Mouse (Mus musculus) MEL-GATA-1-ER (cell line): ENCODE measurements around the gene Arid3a.
"Not testable (repeated sequence)": the region's sequence is repeated elsewhere in the genome, so short reads cannot be mapped to it uniquely, and the experiment has no call there.

ENCODE experiments used
- DNase-seq: peaks from one replicate; pipeline ENCODE4 v3.0.0-alpha.2; 2012; ENCODE audit warnings: low read depth; ENCODE audit errors: extremely low read depth

Arid3a gene

GRCm38 (mm10) chr10:79926491-79927323, at the start of gene Arid3a:
TSS of gene Arid3a (plus strand) at chr10:79927043.
- peak; percentile 79 for DNase-seq

GRCm38 (mm10) chr10:79877174-79877573, 49.7 kb upstream of the Arid3a start:
- peak; percentile 79 for DNase-seq

GRCm38 (mm10) chr10:79877757-79878156, 49.1 kb upstream of the Arid3a start:
- DNase-seq, result no peak

GRCm38 (mm10) chr10:79879527-79879926, 47.3 kb upstream of the Arid3a start:
- DNase-seq, result no peak

GRCm38 (mm10) chr10:79880721-79881120, 46.1 kb upstream of the Arid3a start:
- no peak for DNase-seq

GRCm38 (mm10) chr10:79881981-79882380, 44.9 kb upstream of the Arid3a start:
- no peak for DNase-seq

- DNase-seq, result no peak
These were observed 43.4 kb upstream of the Arid3a start for GRCm38 (mm10) chr10:79883297-79884084.

- no peak for DNase-seq
These were observed 42.4 kb upstream of the Arid3a start for GRCm38 (mm10) chr10:79884446-79884845.

- not testable (repeated sequence) for DNase-seq
These were observed 41.9 kb upstream of the Arid3a start for GRCm38 (mm10) chr10:79884938-79885337.

GRCm38 (mm10) chr10:79886054-79886453, 40.8 kb upstream of the Arid3a start, which contains the start of gene Elane:
TSS of gene Elane (plus strand) at chr10:79886247.
- DNase-seq, result no peak

- no peak for DNase-seq
These were observed 40.2 kb upstream of the Arid3a start for GRCm38 (mm10) chr10:79886611-79887010.

GRCm38 (mm10) chr10:79889386-79889785, 37.5 kb upstream of the Arid3a start:
- no peak for DNase-seq

GRCm38 (mm10) chr10:79890670-79891069, 36.2 kb upstream of the Arid3a start, which contains the start of gene Cfd:
TSS of gene Cfd (plus strand) at chr10:79890853.
- no peak for DNase-seq

GRCm38 (mm10) chr10:79892451-79893118, 34.3 kb upstream of the Arid3a start:
- DNase-seq, result not testable (repeated sequence)

- no peak for DNase-seq
These were observed 30.5 kb upstream of the Arid3a start for GRCm38 (mm10) chr10:79896306-79896705.

- no peak for DNase-seq
These were observed 30.0 kb upstream of the Arid3a start for GRCm38 (mm10) chr10:79896814-79897213.

GRCm38 (mm10) chr10:79897316-79898245, 29.3 kb upstream of the Arid3a start:
- no peak for DNase-seq

- DNase-seq, result no peak
These were observed 25.9 kb upstream of the Arid3a start for GRCm38 (mm10) chr10:79900951-79901410.

- no peak for DNase-seq
These were observed 20.1 kb upstream of the Arid3a start for GRCm38 (mm10) chr10:79906712-79907111.

- no peak for DNase-seq
These were observed 19.4 kb upstream of the Arid3a start for GRCm38 (mm10) chr10:79907415-79907814.
